Mouse (Mus musculus) MEL (cell line): ENCODE measurements around the gene Lsp1.

ENCODE experiments used
- CTCF ChIP-seq, 3 experiments: IDR thresholded peaks in 2 of 3; conservative IDR thresholded peaks in 1 of 3; 2 replicates each; pipeline ENCODE4 v1.5.1; 2011 to 2012; ENCODE audit warnings: low read length in 3 of 3, low read depth in 2 of 3, mild to moderate bottlenecking in 2 of 3, improper control_type of control experiment in 1 of 3, inconsistent platforms in 1 of 3, mixed read lengths in 1 of 3, moderate library complexity in 1 of 3; ENCODE audit not compliant: control insufficient read depth in 1 of 3, insufficient read depth in 1 of 3, poor library complexity in 1 of 3, severe bottlenecking in 1 of 3
- NELFE ChIP-seq: IDR thresholded peaks from 2 replicates; pipeline ENCODE4 v1.6.1; 2011; ENCODE audit warnings: low read depth, low read length, improper control_type of control experiment
- TCF12 ChIP-seq: IDR thresholded peaks from 2 replicates; pipeline ENCODE4 v1.6.1; 2014; ENCODE audit warnings: low read depth, mild to moderate bottlenecking, inconsistent platforms, low read length, improper control_type of control experiment, moderate library complexity

GRCm38 (mm10) chr7:142523200-142523990, 62.8 kb downstream of the Lsp1 start:
- TF ChIP-seq NELFE (no peak), TCF12 (no peak), CTCF (IDR thresholded peaks at IDR 0.05 in 2 of 3, conservative IDR thresholded peaks at IDR 0.05 in 1 of 3; ENCODE audit: control insufficient read depth in 1 of 3, insufficient read depth in 1 of 3, low read depth in 2 of 3, low read length in 3 of 3, poor library complexity in 1 of 3, severe bottlenecking in 1 of 3) (no peak)
